Mouse (Mus musculus): ENCODE results near the gene Rnf207.

GRCm38 (mm10) chr4:152290991-152291390 lies 27.8 kb downstream of the Rnf207 start:
- TF ChIP-seq POLR2A (IDR thresholded peaks at IDR 0.05; ENCODE audit: extremely low read depth, insufficient read depth, low read length) (no peak), CTCF (IDR thresholded peaks at IDR 0.05; ENCODE audit: extremely low read depth, insufficient read depth, low read length) (no peak)

Measured in cortical plate, adult 2 months (tissue).